Mouse (Mus musculus): Measurements from ENCODE around the gene Poc1a. TPM values are rescaled to one million over a fixed set of nuclear protein-coding genes. Genes with fewer than 3 reads are reported as not detected.

Poc1a gene
- polyA plus RNA-seq, 1 experiment: 7.9 TPM

DNA sequence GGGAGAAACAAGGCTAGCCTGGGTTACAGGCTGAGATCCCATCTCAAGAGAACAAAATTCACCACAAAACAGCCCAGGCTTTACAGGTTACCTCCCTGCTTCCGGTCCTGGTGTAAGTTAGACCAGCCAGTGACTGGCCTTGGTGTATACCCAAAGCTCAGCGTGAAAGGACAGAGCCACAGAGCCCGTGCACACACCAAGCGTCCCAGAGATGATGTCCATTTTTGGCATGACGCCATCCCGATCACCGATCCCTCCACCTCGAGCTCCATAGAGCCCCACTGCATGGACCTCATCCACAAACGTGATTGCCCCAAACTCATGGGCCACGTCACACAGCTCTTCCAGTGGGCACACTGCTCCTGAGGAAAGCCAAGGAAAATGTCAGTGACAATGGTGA lies 43.0 kb upstream of the Poc1a start:
- Histone ChIP-seq H3K4me1 (ENCODE audit: control insufficient read depth, insufficient read depth, low read length) (peaks cover 17% of the 10 kb centered on the region), H3K4me3 (replicated peaks; ENCODE audit: extremely low read depth, low read depth, low read length) (no peak overlapping the region)
- no peak for DNase-seq
- WGBS: 83% methylated on average over 10 of the region's 10 CpGs
- no peak for TF ChIP-seq CTCF (IDR thresholded peaks at IDR 0.05; ENCODE audit: insufficient read depth, low read length)
- TF ChIP-seq POLR2A (IDR thresholded peaks at IDR 0.05; ENCODE audit: borderline replicate concordance, extremely low read depth, low read depth, low read length): no peak; the same call in 1 of the 2 replicates

- WGBS: 84% methylated on average over 10 of the region's 10 CpGs
- DNase-seq: no peak
- Histone ChIP-seq H3K4me3 (replicated peaks; ENCODE audit: extremely low read depth, low read depth, low read length) (no peak overlapping the region), H3K4me1 (ENCODE audit: control insufficient read depth, insufficient read depth, low read length) (peaks cover 25% of the 10 kb centered on the region)
- TF ChIP-seq CTCF (IDR thresholded peaks at IDR 0.05; ENCODE audit: insufficient read depth, low read length): no peak
- TF ChIP-seq POLR2A (IDR thresholded peaks at IDR 0.05; ENCODE audit: borderline replicate concordance, extremely low read depth, low read depth, low read length): peak; percentile 24; the same call in 1 of the 2 replicates
Observed at GRCm38 (mm10) chr9:106241541-106242164, 39.2 kb upstream of the Poc1a start.

- TF ChIP-seq CTCF (IDR thresholded peaks at IDR 0.05; ENCODE audit: insufficient read depth, low read length) (no peak), POLR2A (IDR thresholded peaks at IDR 0.05; ENCODE audit: borderline replicate concordance, extremely low read depth, low read depth, low read length) (peak; percentile 47; the same call in 1 of the 2 replicates)
- 40% methylated on average over 19 of the region's 19 CpGs for WGBS
- peak overlapping the region; percentile 15 for H3K4me3 ChIP-seq (replicated peaks; ENCODE audit: extremely low read depth, low read depth, low read length)
- H3K4me1 ChIP-seq (ENCODE audit: control insufficient read depth, insufficient read depth, low read length): peaks cover 16% of the 10 kb centered on the region
- DNase-seq: no peak
Observed at GRCm38 (mm10) chr9:106242813-106243488, 37.9 kb upstream of the Poc1a start.

DNA sequence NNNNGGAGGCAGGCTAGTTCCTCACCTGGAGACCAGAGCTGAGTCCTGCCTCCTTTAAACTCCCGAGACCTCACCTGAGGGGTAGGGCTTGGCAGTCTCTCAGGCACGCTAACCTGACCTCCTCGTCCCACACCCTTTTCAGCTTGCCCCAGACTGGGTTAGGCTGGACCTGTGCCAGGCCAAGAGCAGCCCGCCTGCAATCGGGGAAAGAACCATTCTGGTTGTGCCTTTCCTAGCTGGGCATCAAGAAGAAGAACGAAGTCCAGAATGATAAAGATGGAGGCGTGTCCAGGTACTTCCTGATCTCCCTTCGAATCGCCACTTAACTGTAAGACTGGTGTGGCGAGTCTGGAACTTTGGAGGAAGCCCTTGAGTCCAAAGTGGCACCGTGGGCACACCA lies 31.3 kb upstream of the Poc1a start:
- 40% methylated on average over 11 of the region's 11 CpGs for WGBS
- TF ChIP-seq CTCF (IDR thresholded peaks at IDR 0.05; ENCODE audit: insufficient read depth, low read length) (no peak), POLR2A (IDR thresholded peaks at IDR 0.05; ENCODE audit: borderline replicate concordance, extremely low read depth, low read depth, low read length) (no peak)

DNA sequence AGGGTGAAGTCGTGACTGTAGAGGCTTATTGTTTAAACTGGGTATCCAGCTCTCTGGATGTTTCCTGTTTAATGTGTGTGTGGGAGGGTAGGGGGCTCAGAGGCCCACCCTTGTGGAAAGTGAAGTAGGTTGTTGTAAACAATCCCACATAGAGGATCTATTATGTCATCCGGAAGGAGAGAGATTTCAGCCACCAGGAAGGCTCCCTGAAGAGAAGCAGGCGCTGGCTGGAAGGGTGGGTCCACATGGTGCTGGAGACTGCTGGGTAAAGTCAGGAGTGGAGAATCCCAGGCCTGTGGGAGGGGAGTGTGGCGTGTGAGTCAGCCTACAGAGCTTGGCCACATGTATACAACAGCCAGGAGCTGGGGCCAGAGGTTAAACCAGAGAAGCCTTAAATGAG lies 30.6 kb upstream of the Poc1a start:
- no peak for DNase-seq
- H3K4me1 ChIP-seq (ENCODE audit: control insufficient read depth, insufficient read depth, low read length): peaks cover 17% of the 10 kb centered on the region
- no peak for TF ChIP-seq POLR2A (IDR thresholded peaks at IDR 0.05; ENCODE audit: borderline replicate concordance, extremely low read depth, low read depth, low read length)
- no peak for TF ChIP-seq CTCF (IDR thresholded peaks at IDR 0.05; ENCODE audit: insufficient read depth, low read length)
- 22% methylated on average over 4 of the region's 4 CpGs for WGBS
- no peak overlapping the region for H3K4me3 ChIP-seq (replicated peaks; ENCODE audit: extremely low read depth, low read depth, low read length)

More for the DNA sequence above, 31.3 kb upstream of the Poc1a start:
- peaks cover 23% of the 10 kb centered on the region for H3K4me1 ChIP-seq (ENCODE audit: control insufficient read depth, insufficient read depth, low read length)
- DNase-seq: peak; percentile 67
- no peak overlapping the region for H3K4me3 ChIP-seq (replicated peaks; ENCODE audit: extremely low read depth, low read depth, low read length)

DNA sequence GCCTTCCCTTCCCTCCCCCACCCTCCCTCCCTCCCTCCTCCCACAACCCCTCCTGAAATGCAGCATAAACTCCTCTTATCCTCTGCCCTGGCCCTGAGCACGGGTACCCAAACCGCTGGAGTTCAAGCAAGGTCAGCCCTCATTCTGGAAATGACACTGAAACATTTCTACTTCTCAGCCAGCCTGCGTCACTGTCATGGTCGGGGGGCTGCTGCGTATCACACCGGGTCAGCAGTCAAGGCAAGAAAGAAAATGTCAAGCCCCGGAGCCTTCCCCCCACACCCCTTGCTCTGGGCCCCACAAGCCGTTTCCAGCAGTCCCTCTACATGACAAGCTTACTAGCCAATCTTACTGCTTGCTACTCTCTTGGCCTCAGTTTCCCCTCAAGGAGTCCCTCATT lies 29.8 kb upstream of the Poc1a start:
- H3K4me3 ChIP-seq (replicated peaks; ENCODE audit: extremely low read depth, low read depth, low read length): no peak overlapping the region
- DNase-seq: no peak
- TF ChIP-seq POLR2A (IDR thresholded peaks at IDR 0.05; ENCODE audit: borderline replicate concordance, extremely low read depth, low read depth, low read length) (no peak), CTCF (IDR thresholded peaks at IDR 0.05; ENCODE audit: insufficient read depth, low read length) (no peak)
- H3K4me1 ChIP-seq (ENCODE audit: control insufficient read depth, insufficient read depth, low read length): peaks cover 16% of the 10 kb centered on the region
- 70% methylated on average over 8 of the region's 8 CpGs for WGBS

DNA sequence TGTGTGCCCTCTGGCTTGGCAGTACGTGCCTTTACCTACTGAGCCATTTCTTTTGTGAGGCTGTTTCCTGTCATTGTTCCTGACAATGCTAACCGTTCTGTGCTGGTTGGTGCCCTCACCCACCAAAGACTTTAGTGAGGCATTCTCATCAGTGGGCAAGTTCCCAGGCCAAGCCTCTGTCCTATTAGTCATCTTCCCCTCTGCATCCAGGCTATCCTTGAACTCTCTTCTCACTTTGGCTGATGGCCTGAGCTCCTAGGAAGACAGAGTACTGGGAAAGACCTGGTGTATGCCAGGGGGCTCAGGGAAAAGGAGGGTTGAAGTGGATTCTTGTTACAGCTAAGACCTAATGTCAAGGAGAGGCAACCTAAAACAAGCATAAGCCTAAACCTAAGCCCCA lies 26.9 kb upstream of the Poc1a start:
- WGBS: 54% methylated on average over 2 of the region's 2 CpGs
- TF ChIP-seq CTCF (IDR thresholded peaks at IDR 0.05; ENCODE audit: insufficient read depth, low read length) (no peak), POLR2A (IDR thresholded peaks at IDR 0.05; ENCODE audit: borderline replicate concordance, extremely low read depth, low read depth, low read length) (no peak)
- H3K4me1 ChIP-seq (ENCODE audit: control insufficient read depth, insufficient read depth, low read length): peaks cover 10% of the 10 kb centered on the region
- DNase-seq: no peak
- no peak overlapping the region for H3K4me3 ChIP-seq (replicated peaks; ENCODE audit: extremely low read depth, low read depth, low read length)

- Histone ChIP-seq H3K4me3 (replicated peaks; ENCODE audit: extremely low read depth, low read depth, low read length) (no peak overlapping the region), H3K4me1 (ENCODE audit: control insufficient read depth, insufficient read depth, low read length) (0 out of 2 replicates have a peak, but pooled peaks cover 2% of the 10 kb centered on the region)
- 74% methylated on average over 4 of the region's 4 CpGs for WGBS
- TF ChIP-seq CTCF (IDR thresholded peaks at IDR 0.05; ENCODE audit: insufficient read depth, low read length) (no peak), POLR2A (IDR thresholded peaks at IDR 0.05; ENCODE audit: borderline replicate concordance, extremely low read depth, low read depth, low read length) (no peak)
- DNase-seq: no peak
Observed at GRCm38 (mm10) chr9:106258412-106258811, 22.4 kb upstream of the Poc1a start.

- no peak for DNase-seq
- 40% methylated on average over 5 of the region's 5 CpGs for WGBS
- no peak for TF ChIP-seq POLR2A (IDR thresholded peaks at IDR 0.05; ENCODE audit: borderline replicate concordance, extremely low read depth, low read depth, low read length)
- TF ChIP-seq CTCF (IDR thresholded peaks at IDR 0.05; ENCODE audit: insufficient read depth, low read length): no peak
- Histone ChIP-seq H3K4me1 (ENCODE audit: control insufficient read depth, insufficient read depth, low read length) (0 out of 2 replicates have a peak, but pooled peaks cover 2% of the 10 kb centered on the region), H3K4me3 (replicated peaks; ENCODE audit: extremely low read depth, low read depth, low read length) (no peak overlapping the region)
Observed at GRCm38 (mm10) chr9:106258990-106259389, 21.9 kb upstream of the Poc1a start.

GRCm38 (mm10) chr9:106261058-106261457 lies 19.8 kb upstream of the Poc1a start:
- no peak overlapping the region for H3K4me3 ChIP-seq (replicated peaks; ENCODE audit: extremely low read depth, low read depth, low read length)
- no peak for DNase-seq
- no peak for TF ChIP-seq POLR2A (IDR thresholded peaks at IDR 0.05; ENCODE audit: borderline replicate concordance, extremely low read depth, low read depth, low read length)
- peaks cover 8% of the 10 kb centered on the region; the same call in 1 of the 2 replicates for H3K4me1 ChIP-seq (ENCODE audit: control insufficient read depth, insufficient read depth, low read length)
- 75% methylated on average over 6 of the region's 6 CpGs for WGBS

All from lung, adult 2 months (tissue).